Mouse (Mus musculus) hindbrain, embryonic 16.5 days (tissue): ENCODE measurements around the gene Paqr7. TPM values are rescaled to one million over a fixed set of nuclear protein-coding genes. Genes with fewer than 3 reads are reported as not detected.

Experiments
- ATAC-seq: fragments of 200-750 bp; cut with Nextera tagmentation; 2 replicates; pipeline ENCODE4 v1.8.0; 2017; ENCODE audit warnings: moderate TSS enrichment, moderate library complexity
- H3K27ac ChIP-seq: fragments of 300-500 bp; sonication (generic); 2 replicates; pipeline ENCODE4 v1.5.1; 2014; ENCODE audit warnings: low read depth, mild to moderate bottlenecking, control low read depth, low read length, moderate library complexity
- H3K27me3 ChIP-seq: fragments of 300-500 bp; sonication (generic); replicated peaks from 2 replicates; pipeline ENCODE4 v1.6.1; 2014; ENCODE audit warnings: low read length; ENCODE audit not compliant: control insufficient read depth, insufficient read depth
- H3K36me3 ChIP-seq: fragments of 300-500 bp; sonication (generic); 2 replicates; pipeline ENCODE4 v1.6.1; 2014; ENCODE audit warnings: mild to moderate bottlenecking, low read length, moderate library complexity, mixed read lengths; ENCODE audit not compliant: control insufficient read depth, insufficient read depth
- H3K4me1 ChIP-seq: fragments of 300-500 bp; sonication (generic); 2 replicates; pipeline ENCODE4 v1.6.1; 2014; ENCODE audit warnings: low read depth, low read length; ENCODE audit not compliant: control insufficient read depth, insufficient read depth
- H3K4me2 ChIP-seq: fragments of 300-500 bp; sonication (generic); 2 replicates; pipeline ENCODE4 v1.6.1; 2014; ENCODE audit warnings: mild to moderate bottlenecking, low read length, control low read depth, moderate library complexity
- H3K4me3 ChIP-seq: fragments of 300-500 bp; sonication (generic); 2 replicates; pipeline ENCODE4 v1.5.1; 2014; ENCODE audit warnings: mild to moderate bottlenecking, low read length, control low read depth, moderate library complexity
- H3K9ac ChIP-seq: fragments of 300-500 bp; sonication (generic); 2 replicates; pipeline ENCODE4 v1.6.1; 2014; ENCODE audit warnings: low read depth, mild to moderate bottlenecking, control low read depth, low read length, moderate library complexity
- H3K9me3 ChIP-seq: fragments of 300-500 bp; sonication (generic); 2 replicates; pipeline ENCODE4 v1.6.1; 2014; ENCODE audit warnings: mild to moderate bottlenecking, low read length, moderate library complexity; ENCODE audit not compliant: control insufficient read depth
- WGBS: fragments of 180-500 bp; shearing (Covaris S2); extraction: QIAGEN DNeasy Blood & Tissue Kit; methylation state at CpG from one replicate; pipeline ENCODE4 v1.1.7; 2014; 5-methylcytosine and 5-hydroxymethylcytosine counted together
- polyA plus RNA-seq: library from polyadenylated mRNA; unstranded; fragments of >200 nt; fragmentation: Nextera tagmentation; extraction: Ambion mirVana; gene quantifications from 2 replicates; pipeline ENCODE4 v1.2.1, GENCODE M21; 2015

Gene Paqr7
- polyA plus RNA-seq, 1 experiment from 2014 or later, result 46.7 TPM

DNA sequence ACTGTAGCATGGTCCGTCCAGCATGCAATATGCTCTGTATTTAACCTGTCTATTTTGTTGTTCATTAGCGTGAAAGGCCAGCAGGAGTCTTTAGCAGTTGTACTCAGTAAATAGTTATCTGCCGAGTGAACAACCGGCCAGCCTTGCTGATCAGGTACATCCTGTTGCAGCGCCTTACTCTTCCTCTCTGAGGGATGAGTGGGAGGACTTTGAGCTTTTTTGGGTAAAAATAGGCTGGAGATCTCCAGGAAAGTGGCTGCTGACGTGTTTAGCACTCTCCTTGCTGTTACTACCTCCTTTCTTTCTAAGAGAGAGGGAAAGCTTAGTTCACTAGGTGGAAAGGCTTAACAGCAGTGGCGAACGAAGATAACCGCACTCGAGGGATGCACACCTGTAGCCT, 21.2 kb downstream of the Paqr7 start:
- H3K36me3 ChIP-seq, result no peaks in the 10 kb centered on the region
- H3K4me1 ChIP-seq, result peaks cover 1% of the 10 kb centered on the region; the same call in 1 of the 2 replicates
- ATAC-seq, result no peak
- no peak overlapping the region for H3K4me3 ChIP-seq
- H3K9ac ChIP-seq, result no peak overlapping the region
- H3K4me2 ChIP-seq, result no peak overlapping the region
- 89% methylated on average over 10 of the region's 10 CpGs for WGBS
- H3K27ac ChIP-seq, result no peak overlapping the region
- no peaks in the 10 kb centered on the region for H3K27me3 ChIP-seq
- no peaks in the 10 kb centered on the region for H3K9me3 ChIP-seq

DNA sequence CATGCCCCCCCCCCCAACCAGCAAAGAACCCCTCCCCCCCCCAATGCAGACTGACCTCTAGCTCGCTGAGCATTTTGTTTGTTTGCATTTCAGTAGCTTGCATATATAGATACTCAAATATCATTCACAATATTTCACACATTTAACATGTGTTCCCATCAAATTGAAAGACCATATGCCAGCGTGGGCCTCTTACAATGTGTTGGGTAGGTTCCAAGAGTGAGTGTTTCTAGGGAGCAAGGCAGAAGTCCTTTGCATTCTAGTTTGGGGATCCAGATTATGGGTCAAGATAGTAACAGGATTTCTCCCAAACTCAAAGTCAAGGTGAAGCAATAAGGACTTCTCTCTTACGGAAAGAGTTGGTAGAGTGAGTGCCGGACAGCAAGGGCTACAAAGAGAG, 22.0 kb downstream of the Paqr7 start:
- no peak for ATAC-seq
- Histone ChIP-seq H3K9ac (no peak overlapping the region), H3K4me1 (no peaks in the 10 kb centered on the region)

DNA sequence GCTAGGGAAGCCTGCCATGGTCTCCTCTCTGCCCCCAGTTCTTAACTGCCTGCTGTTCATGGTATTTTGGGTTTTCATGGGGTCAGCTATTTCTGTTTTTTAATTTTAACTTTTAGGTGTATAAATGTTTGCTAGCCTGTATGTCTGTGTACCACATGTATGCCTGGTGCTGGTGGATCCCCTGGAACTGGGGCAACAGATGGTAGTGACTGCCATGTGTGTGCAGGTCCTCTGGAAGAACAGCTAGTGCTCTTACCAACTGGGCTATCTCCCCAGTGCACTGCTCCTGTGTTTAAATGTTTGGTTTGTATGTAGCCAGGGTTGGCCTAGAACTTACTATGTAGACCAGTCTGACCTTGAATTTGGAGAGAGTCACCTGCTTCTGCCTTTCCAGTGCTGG, 22.8 kb downstream of the Paqr7 start:
- Histone ChIP-seq H3K27me3 (no peaks in the 10 kb centered on the region), H3K9ac (no peak overlapping the region), H3K36me3 (no peaks in the 10 kb centered on the region), H3K27ac (no peak overlapping the region), H3K4me3 (no peak overlapping the region), H3K4me1 (no peaks in the 10 kb centered on the region), H3K4me2 (no peak overlapping the region), H3K9me3 (no peaks in the 10 kb centered on the region)
- ATAC-seq, result no peak

More for the DNA sequence above, 22.0 kb downstream of the Paqr7 start:
- no peaks in the 10 kb centered on the region for H3K27me3 ChIP-seq
- 89% methylated on average over 4 of the region's 4 CpGs for WGBS
- H3K36me3 ChIP-seq, result no peaks in the 10 kb centered on the region
- no peak overlapping the region for H3K4me3 ChIP-seq
- H3K27ac ChIP-seq, result no peak overlapping the region
- H3K9me3 ChIP-seq, result no peaks in the 10 kb centered on the region
- no peak overlapping the region for H3K4me2 ChIP-seq

DNA sequence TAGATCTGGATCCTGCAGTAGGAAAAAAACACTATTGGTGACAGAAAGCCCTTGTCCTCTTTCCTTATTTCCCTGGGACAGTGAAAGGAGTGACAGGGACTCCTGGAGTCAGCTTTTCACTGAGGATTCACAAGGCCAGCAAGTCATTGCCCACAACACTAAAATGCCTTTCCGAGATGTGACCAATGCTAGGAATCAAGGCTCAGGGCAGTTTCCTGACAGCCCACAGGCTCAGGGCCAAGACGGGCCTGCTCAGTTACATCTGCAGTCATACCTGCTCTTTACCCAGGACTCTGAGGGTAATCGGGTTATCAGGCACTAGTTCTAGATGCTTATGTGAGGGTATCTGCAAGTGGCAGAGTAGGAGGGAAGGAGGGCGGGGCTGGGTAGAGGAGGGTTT, 26.9 kb downstream of the Paqr7 start:
- Histone ChIP-seq H3K27ac (no peak overlapping the region), H3K27me3 (no peaks in the 10 kb centered on the region), H3K36me3 (peaks cover 20% of the 10 kb centered on the region; the same call in 1 of the 2 replicates), H3K4me3 (no peak overlapping the region), H3K9ac (no peak overlapping the region), H3K9me3 (no peaks in the 10 kb centered on the region), H3K4me1 (no peaks in the 10 kb centered on the region), H3K4me2 (no peak overlapping the region)
- 93% methylated on average over 4 of the region's 4 CpGs for WGBS
- no peak for ATAC-seq

DNA sequence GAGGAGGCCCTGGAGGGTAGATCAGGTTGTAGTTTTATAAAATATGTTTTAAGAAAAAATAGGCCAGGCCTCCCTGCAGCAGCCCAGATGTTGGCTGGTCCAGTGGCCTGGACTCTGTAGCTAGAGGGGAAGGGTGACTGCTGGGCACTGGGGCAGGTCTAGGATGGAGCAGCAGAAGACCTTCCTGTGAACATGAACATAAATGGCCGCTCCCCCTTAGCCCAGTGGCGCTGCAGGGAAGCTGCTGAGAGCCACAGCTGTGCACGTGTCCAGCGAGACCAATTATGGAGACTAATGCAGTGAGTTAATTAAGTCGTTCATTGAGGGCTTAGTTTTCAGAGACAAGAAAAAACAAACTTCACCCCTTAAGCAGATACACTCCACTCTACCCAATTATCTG, 29.3 kb downstream of the Paqr7 start:
- H3K27ac ChIP-seq, result no peak overlapping the region
- no peak overlapping the region for H3K4me2 ChIP-seq
- no peak for ATAC-seq
- H3K4me3 ChIP-seq, result no peak overlapping the region
- H3K9ac ChIP-seq, result no peak overlapping the region
- H3K4me1 ChIP-seq, result no peaks in the 10 kb centered on the region
- H3K36me3 ChIP-seq, result peaks cover 35% of the 10 kb centered on the region
- no peaks in the 10 kb centered on the region for H3K9me3 ChIP-seq
- H3K27me3 ChIP-seq, result no peaks in the 10 kb centered on the region
- WGBS, result 60% methylated on average over 5 of the region's 5 CpGs

DNA sequence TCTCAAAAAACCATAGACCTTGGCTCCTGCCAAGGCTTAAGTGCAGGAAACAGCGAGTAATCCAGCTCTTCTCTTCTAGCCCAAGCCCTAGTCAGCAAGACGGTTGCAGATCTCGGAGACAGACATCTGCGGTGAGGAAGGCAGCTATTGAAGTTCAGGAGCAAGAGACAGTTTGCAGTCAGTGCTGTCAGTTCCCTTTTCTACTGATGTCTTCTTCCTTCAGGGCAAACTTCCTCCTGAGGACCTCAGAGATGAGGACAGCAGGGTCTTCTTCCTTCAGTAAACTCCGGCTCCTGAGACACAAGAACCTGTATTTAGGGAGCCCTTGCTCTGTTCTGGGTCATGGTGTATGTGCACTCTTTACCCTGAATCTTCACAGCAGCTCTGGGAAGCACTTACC, 29.7 kb downstream of the Paqr7 start:
- H3K27ac ChIP-seq, result no peak overlapping the region
- 82% methylated on average over 5 of the region's 5 CpGs for WGBS
- no peak overlapping the region for H3K4me2 ChIP-seq
- H3K36me3 ChIP-seq, result peaks cover 35% of the 10 kb centered on the region
- no peaks in the 10 kb centered on the region for H3K9me3 ChIP-seq
- no peaks in the 10 kb centered on the region for H3K4me1 ChIP-seq
- no peak for ATAC-seq
- no peak overlapping the region for H3K9ac ChIP-seq
- H3K27me3 ChIP-seq, result no peaks in the 10 kb centered on the region
- no peak overlapping the region for H3K4me3 ChIP-seq

DNA sequence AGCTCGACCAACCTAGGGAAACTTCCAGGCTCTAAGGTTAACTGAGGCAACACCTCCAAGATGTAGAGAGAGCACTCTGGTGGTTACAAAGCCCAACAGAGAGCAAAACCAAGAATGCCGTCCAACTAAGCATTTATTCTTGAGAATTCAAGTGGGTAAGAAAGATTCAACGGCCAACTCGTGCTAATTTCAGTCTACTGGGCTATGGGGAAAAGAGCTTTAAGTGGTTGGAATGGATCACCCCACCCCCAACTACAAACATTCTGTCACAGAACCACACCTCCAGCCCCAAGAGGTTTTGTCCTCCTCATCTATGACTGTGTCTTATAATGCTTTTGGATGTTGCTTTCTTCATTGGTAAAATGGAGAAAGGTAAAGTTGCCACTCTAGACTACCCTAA, 36.4 kb downstream of the Paqr7 start:
- WGBS, result 84% methylated on average over 4 of the region's 4 CpGs
- Histone ChIP-seq H3K4me3 (no peak overlapping the region), H3K4me1 (peaks cover 19% of the 10 kb centered on the region), H3K4me2 (no peak overlapping the region), H3K9ac (no peak overlapping the region), H3K27me3 (no peaks in the 10 kb centered on the region), H3K36me3 (peaks cover 17% of the 10 kb centered on the region), H3K9me3 (no peaks in the 10 kb centered on the region), H3K27ac (no peak overlapping the region)
- ATAC-seq, result no peak

DNA sequence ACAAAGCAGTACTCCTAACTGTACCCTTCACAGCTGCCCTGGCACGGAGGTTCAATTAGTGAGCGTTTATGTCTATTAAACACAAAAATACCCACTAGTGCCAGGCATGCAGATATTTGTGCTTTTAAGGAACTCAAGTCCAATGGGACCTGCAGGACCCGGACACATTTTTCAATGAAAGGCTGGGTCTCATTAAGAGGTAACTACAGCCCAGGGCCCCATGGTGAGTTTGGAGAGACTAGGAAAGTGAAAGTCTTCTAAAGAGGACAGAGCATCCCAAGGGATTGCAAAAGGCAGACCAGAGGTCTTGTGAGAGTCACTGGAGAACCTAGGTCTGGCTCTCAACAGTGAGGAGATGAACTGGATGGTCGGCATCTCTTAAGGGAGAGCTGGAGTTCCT, 36.9 kb downstream of the Paqr7 start:
- peaks cover 19% of the 10 kb centered on the region for H3K4me1 ChIP-seq
- H3K4me3 ChIP-seq, result no peak overlapping the region
- no peak for ATAC-seq
- H3K9me3 ChIP-seq, result no peaks in the 10 kb centered on the region
- no peak overlapping the region for H3K9ac ChIP-seq
- peak overlapping the region; percentile 84 for H3K4me2 ChIP-seq
- WGBS, result 84% methylated on average over 4 of the region's 4 CpGs
- H3K36me3 ChIP-seq, result peaks cover 14% of the 10 kb centered on the region
- no peak overlapping the region for H3K27ac ChIP-seq
- no peaks in the 10 kb centered on the region for H3K27me3 ChIP-seq

DNA sequence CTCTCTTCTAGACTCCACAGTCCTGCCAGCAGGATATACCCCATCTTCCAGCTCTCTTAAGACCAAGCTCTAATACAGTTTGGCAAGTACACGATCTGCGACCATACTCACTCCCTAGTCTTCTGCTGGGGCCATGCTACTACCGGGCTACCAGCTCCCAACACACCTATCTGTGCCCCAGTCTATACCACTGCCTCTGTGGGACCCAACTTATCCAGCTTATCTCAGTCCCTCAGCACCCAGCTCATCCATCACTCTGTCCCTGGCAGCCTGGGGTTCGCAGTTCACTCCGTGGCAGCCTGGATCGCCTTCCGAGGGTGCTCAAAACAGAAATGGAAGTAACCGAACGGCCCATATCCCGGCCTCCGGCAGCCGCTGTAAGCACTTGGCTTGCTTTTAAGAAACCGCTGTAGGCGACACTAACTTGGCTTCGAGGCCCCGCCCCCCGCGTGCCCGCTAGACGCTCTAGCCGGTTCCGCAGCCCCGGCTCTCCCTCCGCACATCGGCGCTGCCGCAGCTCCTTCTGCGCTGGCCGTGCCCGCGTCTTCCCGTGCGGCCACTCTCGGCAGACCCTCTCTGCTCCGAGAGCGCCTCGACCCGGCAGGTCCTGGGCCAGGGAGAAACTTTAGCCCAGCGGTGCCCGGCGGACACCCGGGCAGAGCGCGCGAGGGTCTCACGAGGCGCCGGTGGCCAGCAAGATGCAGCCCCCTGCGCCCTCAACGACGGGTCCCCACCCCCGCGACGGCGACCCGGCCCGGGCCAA, 37.8 kb downstream of the Paqr7 start:
- peak; percentile 2 for ATAC-seq
- no peaks in the 10 kb centered on the region for H3K9me3 ChIP-seq
- peak overlapping the region; percentile 86 for H3K27ac ChIP-seq
- WGBS, result under 1% methylated on average over 48 of the region's 57 CpGs
- H3K4me1 ChIP-seq, result peaks cover 19% of the 10 kb centered on the region
- H3K36me3 ChIP-seq, result peaks cover 12% of the 10 kb centered on the region
- H3K4me2 ChIP-seq, result peak overlapping the region; percentile 84
- peak overlapping the region; percentile 84 for H3K9ac ChIP-seq
- peak overlapping the region; percentile 84 for H3K4me3 ChIP-seq
- H3K27me3 ChIP-seq, result no peaks in the 10 kb centered on the region
